In the genomic region with DNA sequence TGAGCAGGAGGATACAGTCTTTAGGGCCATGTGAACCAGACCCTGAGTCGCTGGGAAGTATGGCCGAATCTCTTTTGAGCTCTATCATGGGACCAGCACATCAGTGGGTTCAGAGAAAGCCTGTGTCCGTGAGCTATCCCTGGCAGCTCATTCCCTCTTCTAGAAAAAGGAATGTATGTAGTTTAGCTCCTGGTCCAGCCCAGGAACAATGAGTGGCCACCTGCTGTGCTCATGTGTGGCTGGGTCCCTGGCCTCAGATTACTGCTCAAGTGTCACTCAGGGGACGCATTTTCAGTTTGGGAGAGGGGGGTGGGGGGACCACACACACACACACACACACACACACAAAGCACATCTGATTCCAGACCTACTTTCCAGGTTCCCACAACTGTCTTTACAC, we compare ENCODE assay signal across 5 mouse cellular contexts.
"Had no signal": no experiment of that assay in that cellular context is flagged by ENCODE, and none has a peak within 500 bp of the region (broad histone marks: within the 10 kb centered on the region; RNA-seq: fewer than 3 reads in every experiment).

No protein-coding gene starts in this region.

- DNase-seq: kidney, adult 2 months; kidney, postnatal 14 days; liver; liver, embryonic 13.5 days; liver, postnatal 0 days had no signal
